Mouse (Mus musculus): ENCODE results near the gene Gm28035. TPM values are rescaled to one million over a fixed set of nuclear protein-coding genes. Genes with fewer than 3 reads are reported as not detected.

Gene Gm28035
- polyA plus RNA-seq, 1 experiment from 2014 or later = not detected

DNA sequence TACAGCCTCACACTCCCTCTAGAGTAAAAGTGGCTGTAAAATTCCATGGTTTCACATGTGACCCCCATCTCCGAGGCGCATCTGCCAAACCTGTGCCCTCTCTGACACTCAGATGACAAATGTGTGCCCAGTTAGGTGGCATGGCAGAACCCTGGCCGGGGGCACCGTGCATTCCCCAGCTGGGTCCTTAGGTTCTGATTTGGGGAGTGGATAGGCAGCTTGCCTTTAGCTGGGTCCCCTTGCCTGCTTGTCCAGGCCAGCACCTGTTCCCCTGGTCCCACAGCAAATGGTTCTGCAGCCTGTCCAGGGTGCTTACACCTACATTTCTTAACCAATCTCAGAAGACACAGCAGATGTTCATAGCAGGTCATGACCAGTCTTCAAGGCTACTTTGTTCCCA is 3.0 kb downstream of the Gm28035 start:
- H3K27me3 ChIP-seq (ENCODE audit: insufficient read depth, poor library complexity, severe bottlenecking) = no peaks in the 10 kb centered on the region
- 94% methylated on average over 4 of the region's 4 CpGs for WGBS
- no peaks in the 10 kb centered on the region for H3K9me3 ChIP-seq
- peaks cover 94% of the 10 kb centered on the region for H3K36me3 ChIP-seq
- H3K27ac ChIP-seq = no peak overlapping the region
- H3K4me3 ChIP-seq = no peak overlapping the region
- peaks cover 44% of the 10 kb centered on the region for H3K4me1 ChIP-seq (replicated peaks)
- no peak for DNase-seq (ENCODE audit: low spot score)

GRCm38 (mm10) chr2:30244595-30245178 is 4.3 kb downstream of the Gm28035 start:
- H3K27me3 ChIP-seq (ENCODE audit: insufficient read depth, poor library complexity, severe bottlenecking) = no peaks in the 10 kb centered on the region
- H3K9me3 ChIP-seq = no peaks in the 10 kb centered on the region
- WGBS = 78% methylated on average over 7 of the region's 7 CpGs
- peaks cover 98% of the 10 kb centered on the region for H3K36me3 ChIP-seq
- H3K27ac ChIP-seq = peak overlapping the region; percentile 12; the same call in 1 of the 2 replicates
- no peak overlapping the region for H3K4me3 ChIP-seq
- DNase-seq (ENCODE audit: low spot score) = no peak
- H3K4me1 ChIP-seq (replicated peaks) = peaks cover 31% of the 10 kb centered on the region

GRCm38 (mm10) chr2:30247036-30247435 is 6.7 kb downstream of the Gm28035 start:
- peaks cover 98% of the 10 kb centered on the region for H3K36me3 ChIP-seq
- H3K27me3 ChIP-seq (ENCODE audit: insufficient read depth, poor library complexity, severe bottlenecking) = no peaks in the 10 kb centered on the region
- H3K27ac ChIP-seq = no peak overlapping the region
- 91% methylated on average over 5 of the region's 5 CpGs for WGBS
- H3K4me3 ChIP-seq = no peak overlapping the region
- H3K9me3 ChIP-seq = no peaks in the 10 kb centered on the region
- DNase-seq (ENCODE audit: low spot score) = no peak
- peaks cover 30% of the 10 kb centered on the region for H3K4me1 ChIP-seq (replicated peaks)

DNA sequence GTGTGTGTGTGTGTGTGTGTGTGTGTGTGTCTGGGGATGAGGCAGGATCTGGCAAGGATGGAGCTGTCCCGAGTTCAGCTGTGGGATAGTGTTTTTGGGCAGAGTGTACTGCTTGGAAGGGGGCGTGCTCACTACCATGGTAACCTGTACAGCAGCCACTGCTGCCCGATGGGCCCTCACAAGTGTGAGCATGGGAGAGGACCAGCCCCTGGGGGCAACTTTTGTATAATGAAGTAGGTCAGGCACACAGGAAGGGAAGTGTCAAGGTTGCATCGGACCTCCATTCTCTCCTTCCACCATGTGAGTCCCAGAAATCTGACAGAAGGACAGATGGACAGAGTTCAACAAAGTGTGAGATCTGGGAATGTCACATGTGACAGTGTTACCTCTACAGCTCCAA is 7.3 kb downstream of the Gm28035 start:
- DNase-seq (ENCODE audit: low spot score) = no peak

DNA sequence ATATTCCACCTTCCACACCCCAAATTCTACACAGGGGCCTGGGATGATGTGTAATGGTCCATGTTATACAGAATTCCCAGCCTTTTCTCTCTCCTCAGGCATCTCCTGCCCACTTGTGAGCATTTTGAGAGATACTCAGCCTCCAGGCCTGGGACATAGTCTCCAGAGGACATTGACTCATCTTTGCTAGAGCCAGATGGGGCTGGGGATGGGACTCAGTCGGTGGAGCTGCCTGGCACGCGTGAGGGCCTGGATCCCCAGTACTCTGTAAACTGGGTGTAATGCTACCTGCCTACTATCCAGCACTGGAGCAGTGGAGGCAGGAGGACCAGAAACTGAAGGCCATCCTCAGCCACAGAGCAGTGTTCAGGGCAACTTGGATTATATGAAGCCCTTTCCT is 8.8 kb downstream of the Gm28035 start:
- Histone ChIP-seq H3K9me3 (no peaks in the 10 kb centered on the region), H3K4me1 (replicated peaks) (peaks cover 15% of the 10 kb centered on the region), H3K4me3 (no peak overlapping the region), H3K27ac (no peak overlapping the region), H3K36me3 (peaks cover 98% of the 10 kb centered on the region), H3K27me3 (ENCODE audit: insufficient read depth, poor library complexity, severe bottlenecking) (no peaks in the 10 kb centered on the region)
- no peak for DNase-seq (ENCODE audit: low spot score)
- WGBS = 94% methylated on average over 3 of the region's 3 CpGs

More for the DNA sequence above, 7.3 kb downstream of the Gm28035 start:
- Histone ChIP-seq H3K36me3 (peaks cover 98% of the 10 kb centered on the region), H3K4me1 (replicated peaks) (peaks cover 24% of the 10 kb centered on the region), H3K4me3 (no peak overlapping the region), H3K27ac (no peak overlapping the region), H3K27me3 (ENCODE audit: insufficient read depth, poor library complexity, severe bottlenecking) (no peaks in the 10 kb centered on the region), H3K9me3 (no peaks in the 10 kb centered on the region)
- WGBS = 85% methylated on average over 4 of the region's 4 CpGs

DNA sequence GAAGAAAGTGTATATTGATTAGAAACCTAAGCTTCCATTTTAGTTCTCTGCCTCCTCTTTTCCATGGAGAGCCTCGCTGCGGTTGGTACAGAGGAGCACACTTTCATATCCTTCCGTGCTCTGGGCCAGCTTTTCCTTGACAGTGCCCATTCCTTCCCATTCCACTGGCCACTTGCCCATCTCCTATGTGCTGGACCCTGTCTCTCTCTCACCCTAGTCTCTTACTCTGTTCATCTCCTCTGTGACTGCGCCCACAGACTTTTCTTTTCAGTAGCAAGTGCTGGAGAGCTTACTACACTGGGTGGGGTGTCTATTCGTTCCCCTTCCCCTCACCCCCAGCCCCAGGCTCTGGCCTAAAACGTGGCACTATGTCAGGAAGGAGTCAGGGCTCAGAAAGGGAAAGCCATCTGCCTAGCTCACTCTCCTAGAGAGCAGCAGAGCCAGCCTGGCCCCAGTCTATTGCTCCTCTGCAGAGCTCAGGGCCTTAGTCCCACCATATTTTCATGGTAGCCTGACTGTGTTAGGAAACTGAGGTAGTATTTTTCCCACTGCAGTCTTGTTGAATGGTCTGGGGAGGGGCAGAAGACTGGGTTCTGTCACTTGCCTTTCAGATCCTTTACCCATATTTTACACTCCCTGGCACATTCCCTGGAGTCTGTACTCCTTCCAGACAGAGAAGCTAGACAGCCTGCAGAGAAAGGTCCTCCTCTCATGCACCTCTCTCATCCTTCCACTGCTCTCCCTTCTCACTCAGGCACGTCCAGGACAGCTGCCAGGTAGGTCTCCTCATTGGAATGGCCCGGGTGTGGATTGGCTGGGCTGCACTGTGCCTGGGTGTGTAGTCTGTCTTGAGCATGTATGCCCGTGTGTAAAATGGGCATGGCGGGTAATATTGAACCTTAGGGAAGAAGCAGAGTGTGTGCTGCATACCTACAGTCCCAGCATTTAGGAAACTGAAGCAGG is 10.1 kb downstream of the Gm28035 start:
- Histone ChIP-seq H3K36me3 (peaks cover 97% of the 10 kb centered on the region), H3K4me1 (replicated peaks) (peaks cover 9% of the 10 kb centered on the region), H3K4me3 (no peak overlapping the region), H3K9me3 (no peaks in the 10 kb centered on the region), H3K27ac (no peak overlapping the region), H3K27me3 (ENCODE audit: insufficient read depth, poor library complexity, severe bottlenecking) (no peaks in the 10 kb centered on the region)
- WGBS = 89% methylated on average over 10 of the region's 10 CpGs
- no peak for DNase-seq (ENCODE audit: low spot score)

DNA sequence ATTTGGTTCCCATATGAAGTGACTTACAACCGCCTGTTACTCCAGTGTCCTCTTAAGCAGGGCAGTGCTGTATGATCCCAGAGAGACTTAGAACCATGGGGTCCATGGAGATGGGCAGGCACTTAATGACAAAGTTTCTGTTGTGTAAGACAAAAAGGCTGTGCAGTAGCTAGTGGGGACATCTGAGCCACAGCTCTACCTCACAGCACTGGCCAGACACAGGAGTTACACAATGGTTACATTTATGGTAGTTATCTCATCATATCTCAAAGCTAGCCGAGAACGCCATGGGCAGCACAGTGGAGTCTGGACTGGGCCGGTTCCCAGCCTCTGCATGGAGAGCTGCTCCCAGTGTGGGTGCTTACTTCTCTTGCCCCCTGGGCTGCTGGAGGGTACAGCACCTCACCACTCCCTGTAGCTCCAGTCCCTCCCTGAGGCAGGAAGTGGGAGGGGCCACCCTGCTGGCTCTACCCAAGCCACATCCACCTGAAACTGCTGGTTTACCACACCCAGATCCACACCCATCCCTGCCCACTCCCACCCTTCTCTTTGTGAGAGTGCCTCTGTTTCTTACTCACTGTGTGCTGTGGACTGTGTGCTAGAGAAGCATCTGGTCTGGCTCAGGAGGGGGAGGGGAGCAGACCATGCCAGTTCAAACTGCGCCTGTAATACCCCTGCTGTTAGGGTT is 11.2 kb downstream of the Gm28035 start:
- Histone ChIP-seq H3K36me3 (peaks cover 97% of the 10 kb centered on the region), H3K9me3 (no peaks in the 10 kb centered on the region), H3K27ac (peak overlapping the region; percentile 24; the same call in 1 of the 2 replicates), H3K4me1 (replicated peaks) (peaks cover 6% of the 10 kb centered on the region), H3K27me3 (ENCODE audit: insufficient read depth, poor library complexity, severe bottlenecking) (no peaks in the 10 kb centered on the region), H3K4me3 (no peak overlapping the region)
- DNase-seq (ENCODE audit: low spot score) = no peak
- WGBS = 89% methylated on average over 5 of the region's 5 CpGs

GRCm38 (mm10) chr2:30252521-30252920 is 12.2 kb downstream of the Gm28035 start:
- Histone ChIP-seq H3K4me3 (no peak overlapping the region), H3K36me3 (peaks cover 99% of the 10 kb centered on the region), H3K4me1 (replicated peaks) (peaks cover 6% of the 10 kb centered on the region), H3K9me3 (no peaks in the 10 kb centered on the region), H3K27me3 (ENCODE audit: insufficient read depth, poor library complexity, severe bottlenecking) (no peaks in the 10 kb centered on the region), H3K27ac (no peak overlapping the region)
- DNase-seq (ENCODE audit: low spot score) = no peak
- 79% methylated on average over 3 of the region's 3 CpGs for WGBS

GRCm38 (mm10) chr2:30253809-30254208 is 13.4 kb downstream of the Gm28035 start:
- Histone ChIP-seq H3K9me3 (no peaks in the 10 kb centered on the region), H3K27ac (no peak overlapping the region), H3K4me1 (replicated peaks) (peaks cover 6% of the 10 kb centered on the region), H3K4me3 (no peak overlapping the region), H3K36me3 (peaks cover 99% of the 10 kb centered on the region), H3K27me3 (ENCODE audit: insufficient read depth, poor library complexity, severe bottlenecking) (no peaks in the 10 kb centered on the region)
- 84% methylated on average over 5 of the region's 5 CpGs for WGBS
- DNase-seq (ENCODE audit: low spot score) = no peak

DNA sequence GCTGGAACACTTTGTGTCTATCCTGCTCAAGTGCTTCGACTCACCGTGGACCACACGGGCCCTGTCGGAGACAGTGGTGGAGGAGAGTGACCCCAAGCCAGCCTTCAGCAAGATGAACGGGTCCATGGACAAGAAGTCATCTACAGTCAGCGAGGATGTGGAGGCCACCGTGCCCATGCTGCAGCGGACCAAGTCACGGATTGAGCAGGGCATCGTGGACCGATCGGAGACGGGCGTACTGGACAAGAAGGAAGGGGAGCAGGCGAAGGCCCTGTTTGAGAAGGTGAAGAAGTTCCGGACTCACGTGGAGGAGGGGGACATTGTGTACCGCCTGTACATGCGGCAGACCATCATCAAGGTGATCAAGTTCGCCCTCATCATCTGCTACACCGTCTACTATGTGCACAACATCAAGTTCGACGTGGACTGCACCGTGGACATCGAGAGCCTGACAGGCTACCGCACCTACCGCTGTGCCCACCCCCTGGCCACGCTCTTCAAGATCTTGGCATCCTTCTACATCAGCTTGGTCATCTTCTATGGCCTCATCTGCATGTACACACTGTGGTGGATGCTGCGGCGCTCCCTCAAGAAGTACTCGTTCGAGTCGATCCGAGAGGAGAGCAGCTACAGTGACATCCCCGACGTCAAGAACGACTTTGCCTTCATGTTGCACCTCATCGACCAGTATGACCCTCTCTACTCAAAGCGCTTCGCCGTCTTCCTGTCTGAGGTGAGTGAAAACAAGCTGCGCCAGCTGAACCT is 15.4 kb downstream of the Gm28035 start:
- DNase-seq (ENCODE audit: low spot score) = no peak
- Histone ChIP-seq H3K4me1 (replicated peaks) (peaks cover 6% of the 10 kb centered on the region), H3K9me3 (no peaks in the 10 kb centered on the region), H3K27me3 (ENCODE audit: insufficient read depth, poor library complexity, severe bottlenecking) (no peaks in the 10 kb centered on the region), H3K4me3 (no peak overlapping the region), H3K36me3 (peaks cover 99% of the 10 kb centered on the region), H3K27ac (no peak overlapping the region)
- WGBS = 97% methylated on average over 42 of the region's 42 CpGs

- Histone ChIP-seq H3K4me3 (no peak overlapping the region), H3K27me3 (ENCODE audit: insufficient read depth, poor library complexity, severe bottlenecking) (no peaks in the 10 kb centered on the region), H3K36me3 (peaks cover 99% of the 10 kb centered on the region)
Measured at GRCm38 (mm10) chr2:30256616-30257350, 16.4 kb downstream of the Gm28035 start.

More at GRCm38 (mm10) chr2:30256616-30257350, 16.4 kb downstream of the Gm28035 start:
- no peak overlapping the region for H3K27ac ChIP-seq
- no peak for DNase-seq (ENCODE audit: low spot score)
- WGBS = 97% methylated on average over 30 of the region's 30 CpGs
- H3K4me1 ChIP-seq (replicated peaks) = peaks cover 7% of the 10 kb centered on the region
- no peaks in the 10 kb centered on the region for H3K9me3 ChIP-seq
